Mouse (Mus musculus): ENCODE measurements around the gene Krt17.

- TF ChIP-seq MAFK (IDR thresholded peaks at IDR 0.05; ENCODE audit: insufficient read depth, low read depth, low read length): no peak
- no peak for TF ChIP-seq HCFC1 (IDR thresholded peaks at IDR 0.05; ENCODE audit: borderline replicate concordance, insufficient read depth, low read length)
Observed at GRCm38 (mm10) chr11:100282549-100282948, 21.7 kb upstream of the Krt17 start.

All from ES-E14 (cell line).